Mouse (Mus musculus) limb, embryonic 10.5 days (tissue): ENCODE measurements around the gene Cox19. TPM values are rescaled to one million over a fixed set of nuclear protein-coding genes. Genes with fewer than 3 reads are reported as not detected.
A peak's percentile ranks its signal among the peaks of the same experiment; 100 is the strongest.

Experiments
- DNase-seq: peaks from one replicate; pipeline ENCODE4 v3.0.0-alpha.2; 2017; ENCODE audit warnings: low spot score
- H3K27ac ChIP-seq: fragments of 300-500 bp; sonication (generic); 2 replicates; pipeline ENCODE4 v1.5.1; 2016; ENCODE audit warnings: mild to moderate bottlenecking
- H3K27me3 ChIP-seq: fragments of 300-500 bp; sonication (generic); 2 replicates; pipeline ENCODE4 v1.6.1; 2016; ENCODE audit warnings: low read depth, mild to moderate bottlenecking; ENCODE audit not compliant: poor library complexity, severe bottlenecking
- H3K36me3 ChIP-seq: fragments of 300-500 bp; sonication (generic); 2 replicates; pipeline ENCODE4 v1.6.1; 2016; ENCODE audit warnings: mild to moderate bottlenecking, moderate library complexity
- H3K4me1 ChIP-seq: fragments of 300-500 bp; sonication (generic); 2 replicates; pipeline ENCODE4 v1.6.1; 2016
- H3K4me3 ChIP-seq: fragments of 300-500 bp; sonication (generic); 2 replicates; pipeline ENCODE4 v1.5.1; 2016; ENCODE audit warnings: mild to moderate bottlenecking, moderate library complexity
- H3K9me3 ChIP-seq: fragments of 300-500 bp; sonication (generic); replicated peaks from 2 replicates; pipeline ENCODE4 v1.6.1; 2016; ENCODE audit warnings: mild to moderate bottlenecking
- WGBS: fragments of 180-500 bp; shearing (Covaris S2); methylation state at CpG from one replicate; pipeline ENCODE4 v1.1.7; 2016; 5-methylcytosine and 5-hydroxymethylcytosine counted together
- polyA plus RNA-seq: library from polyadenylated mRNA; unstranded; fragments of >200 nt; fragmentation: Nextera tagmentation; extraction: Ambion mirVana; gene quantifications from 2 replicates; pipeline ENCODE4 v1.2.1, GENCODE M21; 2016

Cox19 gene
- polyA plus RNA-seq, 1 experiment from 2014 or later, result 110 TPM

DNA sequence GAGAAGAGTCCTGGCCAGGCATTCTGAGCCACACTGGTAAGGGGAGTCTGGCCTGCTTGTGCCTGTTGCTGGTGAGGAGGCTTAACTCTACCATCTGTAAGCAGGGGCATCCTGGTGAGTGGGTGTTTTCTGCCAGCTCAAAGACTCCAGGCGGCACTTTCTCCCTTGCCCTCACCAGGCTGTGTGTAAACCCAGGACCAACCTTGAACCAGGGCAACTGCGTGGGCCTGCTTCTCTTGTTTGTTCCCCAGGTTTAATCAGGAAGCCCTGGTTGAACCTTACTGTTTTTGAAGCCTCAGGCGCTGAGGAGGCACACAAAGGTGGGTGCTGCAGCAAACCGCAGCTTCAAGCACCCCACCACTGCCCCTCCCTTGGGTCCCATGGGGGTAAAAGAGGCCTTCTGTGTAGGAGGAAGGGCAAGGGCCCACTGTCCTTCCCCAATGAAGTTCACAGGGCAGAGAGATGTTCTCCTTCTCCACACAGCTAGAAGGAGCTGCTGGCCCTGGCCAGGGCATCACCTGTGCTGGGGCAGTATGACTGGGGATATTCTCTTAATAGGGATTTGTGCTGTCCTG, 16.8 kb upstream of the Cox19 start:
- H3K36me3 ChIP-seq, result peaks cover 7% of the 10 kb centered on the region; the same call in 1 of the 2 replicates
- no peak overlapping the region for H3K4me3 ChIP-seq
- peaks cover 51% of the 10 kb centered on the region for H3K4me1 ChIP-seq
- no peak for DNase-seq
- no peaks in the 10 kb centered on the region for H3K9me3 ChIP-seq
- H3K27me3 ChIP-seq, result no peaks in the 10 kb centered on the region
- no peak overlapping the region for H3K27ac ChIP-seq
- 94% methylated on average over 4 of the region's 4 CpGs for WGBS

DNA sequence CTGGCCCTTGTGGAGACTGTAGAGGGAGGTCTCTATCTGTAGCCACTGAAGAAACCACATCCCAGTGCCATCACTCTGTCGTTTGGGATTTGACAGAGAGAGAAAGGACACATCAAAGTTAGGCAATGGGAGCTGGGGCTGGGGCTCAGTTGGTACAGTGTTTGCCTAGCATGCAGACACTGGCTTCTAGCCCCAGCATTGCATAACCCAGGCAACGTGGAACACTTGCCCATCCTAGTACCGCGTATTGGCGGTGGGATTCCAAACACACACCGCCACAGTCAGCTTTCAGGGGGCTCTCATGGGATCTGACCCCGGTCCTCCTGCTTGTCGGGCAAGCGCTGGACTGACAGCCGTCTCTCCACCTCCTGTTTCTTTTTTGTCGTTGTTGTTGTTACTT, 15.3 kb upstream of the Cox19 start:
- Histone ChIP-seq H3K27me3 (no peaks in the 10 kb centered on the region), H3K4me3 (no peak overlapping the region), H3K4me1 (peaks cover 44% of the 10 kb centered on the region), H3K27ac (0 out of 2 replicates have a peak overlapping the region, but pooled peaks have one; percentile 25), H3K36me3 (peaks cover 14% of the 10 kb centered on the region; the same call in 1 of the 2 replicates), H3K9me3 (no peaks in the 10 kb centered on the region)
- 84% methylated on average over 11 of the region's 11 CpGs for WGBS
- DNase-seq, result no peak

DNA sequence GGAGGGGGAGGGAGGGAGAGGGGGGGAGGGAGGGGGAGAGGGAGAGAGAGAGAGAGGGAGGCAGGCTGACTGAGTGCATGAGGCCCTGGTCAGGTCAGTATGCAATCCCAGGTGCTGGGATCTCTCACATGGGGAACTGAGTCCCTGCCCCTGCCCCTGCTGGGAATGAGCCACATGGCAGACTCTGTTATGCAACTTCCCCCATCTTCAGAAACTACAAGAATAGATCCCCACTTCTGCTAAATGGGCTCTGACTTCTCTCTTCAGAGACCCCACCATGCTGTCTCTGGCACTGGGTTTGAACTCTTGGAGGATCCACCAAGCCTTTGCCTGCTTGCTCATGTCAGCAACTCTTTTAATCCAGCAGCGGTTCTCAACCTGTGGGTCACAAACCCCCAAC, 14.6 kb upstream of the Cox19 start:
- no peaks in the 10 kb centered on the region for H3K9me3 ChIP-seq
- H3K4me1 ChIP-seq, result peaks cover 42% of the 10 kb centered on the region
- no peak for DNase-seq
- H3K36me3 ChIP-seq, result peaks cover 18% of the 10 kb centered on the region; the same call in 1 of the 2 replicates
- WGBS, result 89% methylated on average over 1 of the region's 1 CpGs
- H3K4me3 ChIP-seq, result no peak overlapping the region
- no peaks in the 10 kb centered on the region for H3K27me3 ChIP-seq
- H3K27ac ChIP-seq, result no peak overlapping the region

DNA sequence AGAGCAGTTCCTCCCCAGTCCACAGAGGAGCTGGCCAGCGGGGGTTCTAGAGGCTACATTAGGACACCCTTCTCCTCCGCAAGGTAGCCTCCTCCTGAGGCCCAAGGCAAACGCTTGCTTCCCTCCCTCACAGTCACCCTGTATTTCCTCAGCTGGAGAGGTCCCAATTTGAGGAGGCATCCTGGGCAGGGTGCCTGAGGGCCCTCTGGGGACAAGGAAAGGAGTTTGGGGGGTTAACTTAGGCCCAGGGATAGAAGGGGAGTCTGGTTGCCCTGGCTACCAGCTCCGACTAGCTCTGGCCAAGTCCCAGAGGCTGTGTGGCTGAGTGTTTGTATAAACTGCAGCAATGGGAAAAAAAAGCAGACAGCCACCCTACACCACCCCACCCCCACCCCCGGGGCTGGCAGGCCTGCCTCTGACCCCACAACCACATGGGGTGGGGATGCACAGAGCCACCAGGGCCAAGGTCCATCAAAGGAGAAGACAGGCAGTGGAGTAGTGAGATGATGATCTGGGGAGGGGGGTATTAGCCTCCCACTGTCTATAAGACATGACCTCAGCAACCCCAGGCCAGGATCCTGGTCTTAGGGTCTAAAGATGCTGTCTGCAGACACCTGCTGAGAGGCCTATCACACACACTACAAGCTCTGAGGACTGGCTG, 13.8 kb upstream of the Cox19 start:
- Histone ChIP-seq H3K27me3 (no peaks in the 10 kb centered on the region), H3K9me3 (no peaks in the 10 kb centered on the region), H3K27ac (peak overlapping the region; percentile 72), H3K4me3 (peak overlapping the region; percentile 2; the same call in 1 of the 2 replicates), H3K4me1 (peaks cover 35% of the 10 kb centered on the region), H3K36me3 (peaks cover 19% of the 10 kb centered on the region; the same call in 1 of the 2 replicates)
- 36% methylated on average over 5 of the region's 5 CpGs for WGBS
- no peak for DNase-seq

DNA sequence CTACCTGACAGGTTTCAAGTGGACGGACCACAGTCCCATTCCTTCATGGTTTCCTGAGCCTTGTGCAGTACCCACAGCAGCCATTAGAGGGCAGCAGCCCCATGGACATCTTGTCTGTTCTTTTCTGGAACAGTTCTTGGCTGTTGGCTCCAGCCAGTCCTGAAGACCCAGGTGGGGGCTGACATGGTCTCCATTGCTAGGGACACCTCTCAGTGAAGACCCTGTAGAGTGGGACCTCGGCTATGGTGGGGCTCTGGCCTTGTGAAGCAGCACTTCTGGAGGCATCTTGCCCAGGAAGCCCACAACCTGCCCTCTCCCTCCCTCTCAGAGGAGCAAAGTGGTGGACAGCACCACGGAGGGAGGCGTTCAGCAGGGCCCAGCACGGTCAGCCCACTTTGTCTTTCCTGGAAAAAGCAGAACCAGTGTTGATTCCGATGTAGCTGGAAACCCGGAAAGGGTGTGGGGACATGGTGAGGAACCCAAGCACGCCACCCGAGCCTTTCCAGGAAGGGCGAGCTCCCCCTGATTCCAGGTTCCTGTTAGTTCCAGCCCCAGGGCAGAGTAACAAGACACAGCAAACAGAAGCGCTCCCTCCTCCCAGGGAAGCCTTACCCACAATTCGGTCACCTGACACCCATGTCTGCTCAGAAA, 13.2 kb upstream of the Cox19 start:
- peak overlapping the region; percentile 2; the same call in 1 of the 2 replicates for H3K4me3 ChIP-seq
- H3K27me3 ChIP-seq, result no peaks in the 10 kb centered on the region
- DNase-seq, result peak; percentile 92
- no peaks in the 10 kb centered on the region for H3K9me3 ChIP-seq
- H3K4me1 ChIP-seq, result peaks cover 33% of the 10 kb centered on the region
- peaks cover 22% of the 10 kb centered on the region; the same call in 1 of the 2 replicates for H3K36me3 ChIP-seq
- H3K27ac ChIP-seq, result peak overlapping the region; percentile 72
- WGBS, result 36% methylated on average over 12 of the region's 12 CpGs

DNA sequence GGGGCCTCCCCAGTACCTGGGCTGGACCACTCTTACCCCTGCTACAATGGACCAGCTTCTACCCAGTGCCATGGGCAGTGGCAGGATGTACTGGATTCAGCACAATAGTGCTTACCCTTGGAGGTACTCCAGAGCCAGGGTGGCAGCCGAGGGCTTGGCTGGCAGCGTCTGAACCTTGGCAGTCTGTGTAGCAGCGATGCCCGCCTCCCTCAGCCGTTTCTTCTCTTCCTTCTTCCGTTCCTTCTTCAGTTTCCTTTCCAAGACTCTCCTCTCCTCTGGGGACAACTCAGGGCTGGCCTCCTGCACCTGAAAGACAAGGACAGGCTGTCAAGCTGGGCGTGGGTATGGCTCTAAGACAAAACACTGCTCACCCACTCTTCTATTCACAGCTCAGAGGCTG, 12.6 kb upstream of the Cox19 start:
- Histone ChIP-seq H3K27ac (no peak overlapping the region), H3K4me3 (no peak overlapping the region), H3K36me3 (peaks cover 22% of the 10 kb centered on the region; the same call in 1 of the 2 replicates), H3K27me3 (no peaks in the 10 kb centered on the region), H3K9me3 (no peaks in the 10 kb centered on the region), H3K4me1 (peaks cover 33% of the 10 kb centered on the region)
- no peak for DNase-seq
- WGBS, result 72% methylated on average over 7 of the region's 7 CpGs

DNA sequence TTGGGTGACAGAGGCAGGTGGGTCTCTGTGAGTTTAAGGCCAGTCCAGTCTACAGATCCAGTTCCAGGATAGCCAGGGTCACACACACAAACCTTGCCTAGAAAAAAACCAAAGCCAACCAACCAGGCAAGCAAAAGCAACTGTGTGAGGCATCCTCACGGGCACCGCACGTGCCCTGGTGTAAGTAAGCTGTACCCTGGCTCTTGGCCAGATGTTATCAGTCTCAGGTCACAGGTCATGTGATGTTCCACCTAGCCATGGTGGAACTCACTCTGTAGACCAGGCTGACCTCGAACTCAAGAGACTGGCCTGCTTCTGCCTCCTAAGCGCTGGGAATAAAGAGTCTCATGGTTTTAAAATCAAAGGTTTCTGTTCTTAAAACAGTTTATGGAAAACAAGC, 8.0 kb upstream of the Cox19 start:
- Histone ChIP-seq H3K4me3 (no peak overlapping the region), H3K36me3 (peaks cover 22% of the 10 kb centered on the region; the same call in 1 of the 2 replicates), H3K27me3 (0 out of 2 replicates have a peak, but pooled peaks cover 4% of the 10 kb centered on the region), H3K4me1 (peaks cover 22% of the 10 kb centered on the region), H3K9me3 (no peaks in the 10 kb centered on the region), H3K27ac (no peak overlapping the region)
- WGBS, result 93% methylated on average over 5 of the region's 5 CpGs
- DNase-seq, result no peak

DNA sequence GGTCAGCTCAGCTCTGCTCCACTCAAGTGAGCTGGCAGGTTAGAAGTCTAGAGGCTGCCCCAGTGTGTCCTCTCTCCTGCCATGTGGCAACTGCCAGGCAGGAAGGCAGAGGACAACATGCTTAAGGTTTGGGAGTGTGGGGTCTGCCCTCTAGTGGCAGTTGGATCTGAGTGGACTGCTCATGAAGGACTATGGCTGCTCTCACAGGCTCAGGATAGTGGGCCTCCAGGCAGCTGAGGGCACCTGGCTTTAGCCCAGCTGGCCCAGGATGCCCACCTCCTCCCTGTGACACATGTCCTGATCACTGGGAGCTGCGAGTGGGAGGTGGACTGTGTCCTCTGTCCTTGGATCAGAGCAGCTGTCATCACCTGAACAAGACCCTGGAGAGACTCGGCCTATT, 7.4 kb upstream of the Cox19 start:
- H3K36me3 ChIP-seq, result peaks cover 20% of the 10 kb centered on the region; the same call in 1 of the 2 replicates

DNA sequence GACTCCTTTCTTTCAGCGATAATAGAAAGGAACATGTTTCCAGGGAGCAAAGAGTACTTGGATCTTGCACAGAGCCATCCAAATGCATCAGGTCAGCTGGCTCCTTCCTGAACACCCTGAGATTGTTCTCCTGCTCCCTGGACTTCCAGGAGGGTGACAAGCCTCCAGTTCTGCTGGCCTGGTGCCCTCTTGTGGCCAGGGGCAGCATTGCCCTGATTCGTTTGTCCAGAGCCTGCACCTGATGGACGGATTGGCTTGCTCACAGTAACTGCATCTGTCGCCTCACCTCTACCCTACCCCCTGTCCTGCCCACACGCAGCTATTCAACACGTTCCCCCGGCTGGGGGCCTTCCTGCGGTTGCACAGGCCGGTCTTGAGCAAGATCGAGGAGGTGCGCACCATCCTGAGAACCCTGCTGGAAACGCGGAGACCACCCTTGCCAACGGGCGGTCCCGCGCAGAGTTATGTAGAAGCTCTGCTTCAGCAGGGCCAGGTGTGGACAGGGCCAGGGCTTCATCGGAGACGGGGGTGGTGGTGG, 4.1 kb upstream of the Cox19 start:
- 38% methylated on average over 19 of the region's 19 CpGs for WGBS
- Histone ChIP-seq H3K4me3 (no peak overlapping the region), H3K27me3 (peaks cover 31% of the 10 kb centered on the region), H3K36me3 (0 out of 2 replicates have a peak, but pooled peaks cover 4% of the 10 kb centered on the region), H3K27ac (no peak overlapping the region), H3K9me3 (no peaks in the 10 kb centered on the region), H3K4me1 (peaks cover 32% of the 10 kb centered on the region)
- DNase-seq, result peak; percentile 82

More for the DNA sequence above, 7.4 kb upstream of the Cox19 start:
- 74% methylated on average over 2 of the region's 2 CpGs for WGBS
- Histone ChIP-seq H3K9me3 (no peaks in the 10 kb centered on the region), H3K4me3 (no peak overlapping the region), H3K27ac (no peak overlapping the region), H3K4me1 (peaks cover 21% of the 10 kb centered on the region), H3K27me3 (0 out of 2 replicates have a peak, but pooled peaks cover 4% of the 10 kb centered on the region)
- no peak for DNase-seq

DNA sequence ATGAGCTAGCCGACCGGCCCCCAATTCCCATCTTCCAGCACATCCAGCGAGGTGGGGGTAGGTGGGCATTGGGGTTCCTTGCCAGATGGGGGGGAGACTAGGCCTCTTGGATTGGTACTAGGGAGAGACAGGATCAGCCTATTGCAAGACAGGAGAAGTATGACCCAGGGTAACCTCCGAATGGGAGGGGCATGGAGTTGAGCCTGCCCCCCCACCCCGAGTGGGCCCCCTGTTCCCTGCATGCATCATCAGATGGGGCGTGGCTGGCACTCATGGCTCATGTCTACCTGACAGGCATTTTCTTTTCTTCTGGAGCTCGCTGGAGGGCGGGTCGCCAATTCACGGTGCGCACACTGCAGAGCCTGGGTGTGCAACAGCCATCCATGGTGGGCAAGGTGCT, 2.7 kb upstream of the Cox19 start:
- H3K9me3 ChIP-seq, result no peaks in the 10 kb centered on the region
- no peak overlapping the region for H3K27ac ChIP-seq
- WGBS, result 85% methylated on average over 11 of the region's 11 CpGs
- H3K27me3 ChIP-seq, result peaks cover 31% of the 10 kb centered on the region
- peaks cover 35% of the 10 kb centered on the region for H3K4me1 ChIP-seq
- no peak overlapping the region for H3K4me3 ChIP-seq
- no peak for DNase-seq
- no peaks in the 10 kb centered on the region for H3K36me3 ChIP-seq

DNA sequence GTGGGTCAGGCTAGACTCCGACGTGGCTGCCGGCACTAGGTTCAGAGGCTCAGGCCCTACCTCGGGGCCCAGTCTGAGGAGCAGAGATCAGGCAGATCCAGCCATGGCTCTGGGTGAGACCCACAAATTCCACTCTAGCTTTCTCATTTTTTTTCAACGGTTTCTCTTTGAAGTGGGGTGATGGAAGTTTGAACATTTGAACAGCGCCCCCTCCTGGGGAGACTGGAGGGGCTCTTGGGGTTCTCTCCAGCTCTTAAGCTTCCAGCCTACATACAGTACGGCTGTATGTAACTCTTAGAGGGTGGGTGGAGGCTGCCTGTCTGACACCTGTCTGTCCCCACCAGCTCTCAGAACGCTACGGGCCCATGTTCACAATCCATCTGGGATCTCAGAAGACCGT, 2.3 kb upstream of the Cox19 start:
- no peak for DNase-seq
- no peak overlapping the region for H3K27ac ChIP-seq
- peaks cover 35% of the 10 kb centered on the region for H3K4me1 ChIP-seq

DNA sequence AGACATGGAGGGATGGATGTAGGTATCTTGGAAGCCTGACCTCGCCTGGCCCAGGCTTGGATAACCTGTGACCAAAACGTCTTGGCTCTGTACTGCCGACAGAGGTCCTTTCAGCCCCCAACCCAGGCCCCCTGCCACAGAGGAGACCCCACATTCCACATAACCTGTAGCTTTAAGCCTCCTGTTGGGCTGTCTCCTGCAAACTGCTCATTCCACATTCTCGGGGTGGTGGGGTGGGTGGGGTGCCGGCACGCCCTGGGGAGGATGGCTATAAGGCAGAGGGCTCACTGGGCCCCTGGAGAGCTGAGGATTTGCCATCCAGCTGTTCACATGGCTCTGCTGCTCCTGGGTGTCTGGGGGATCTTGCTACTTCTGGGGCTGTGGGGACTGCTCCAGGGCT, 1.1 kb upstream of the Cox19 start, which contains the start of gene Cyp2w1:
Cyp2w1 (plus strand) TSS at position 301 of the 400 bp plus-strand sequence.
- H3K27ac ChIP-seq, result peak within 1 kb of the TSS; percentile 19
- peaks cover 35% of the 10 kb centered on the region for H3K4me1 ChIP-seq
- H3K27me3 ChIP-seq, result peaks cover 31% of the 10 kb centered on the region
- no peak for DNase-seq
- no peaks in the 10 kb centered on the region for H3K9me3 ChIP-seq
- 54% methylated on average over 6 of the region's 6 CpGs for WGBS
- 0 out of 2 replicates have a peak within 1 kb of the TSS, but pooled peaks have one; percentile 1 for H3K4me3 ChIP-seq
- H3K36me3 ChIP-seq, result no peaks in the 10 kb centered on the region

More for the DNA sequence above, 2.3 kb upstream of the Cox19 start:
- no peak overlapping the region for H3K4me3 ChIP-seq
- peaks cover 31% of the 10 kb centered on the region for H3K27me3 ChIP-seq
- WGBS, result 61% methylated on average over 10 of the region's 10 CpGs
- no peaks in the 10 kb centered on the region for H3K9me3 ChIP-seq
- no peaks in the 10 kb centered on the region for H3K36me3 ChIP-seq
